Mouse (Mus musculus) C2C12 (cell line): ENCODE results near the gene Bcas3. TPM values are rescaled to one million over a fixed set of nuclear protein-coding genes. Genes with fewer than 3 reads are reported as not detected.

Experiments used
- H3K27me3 ChIP-seq: one replicate; pipeline ENCODE4 v1.6.1; 2011; ENCODE audit not compliant: control insufficient read depth, insufficient read depth, insufficient read length
- H3K36me3 ChIP-seq: one replicate; pipeline ENCODE4 v1.6.1; 2011; ENCODE audit not compliant: control insufficient read depth, insufficient read depth
- H3K4me3 ChIP-seq: one replicate; pipeline ENCODE4 v1.5.1; 2011; ENCODE audit warnings: mild to moderate bottlenecking, control low read depth; ENCODE audit not compliant: poor library complexity, insufficient read depth, severe bottlenecking
- H3K79me2 ChIP-seq: one replicate; pipeline ENCODE4 v1.6.1; 2011; ENCODE audit not compliant: control insufficient read depth, insufficient read depth
- H3K79me3 ChIP-seq: one replicate; pipeline ENCODE4 v1.6.1; 2011; ENCODE audit warnings: low read depth, control low read depth
- H3ac ChIP-seq: one replicate; pipeline ENCODE3; 2011; ENCODE audit warnings: low read depth; ENCODE audit not compliant: control insufficient read depth, insufficient read length
- CEBPB ChIP-seq: IDR thresholded peaks from one replicate; pipeline ENCODE4 v1.6.1; 2011; ENCODE audit warnings: low read depth, mild to moderate bottlenecking, control low read depth, moderate library complexity
- CTCF ChIP-seq: IDR thresholded peaks from one replicate; pipeline ENCODE4 v1.5.1; 2011; ENCODE audit not compliant: control insufficient read depth, insufficient read depth, insufficient read length
- FOSL1 ChIP-seq: IDR thresholded peaks from one replicate; pipeline ENCODE4 v1.8.0; 2011; ENCODE audit warnings: mild to moderate bottlenecking, low read length; ENCODE audit not compliant: poor library complexity, insufficient read depth, severe bottlenecking
- MAX ChIP-seq: IDR thresholded peaks from one replicate; pipeline ENCODE4 v1.6.1; 2011; ENCODE audit warnings: mild to moderate bottlenecking, control low read depth
- MYOD1 ChIP-seq: IDR thresholded peaks from one replicate; pipeline ENCODE4 v1.6.1; 2011; ENCODE audit warnings: low read depth; ENCODE audit not compliant: control insufficient read depth, insufficient read length
- MYOG ChIP-seq: IDR thresholded peaks from one replicate; pipeline ENCODE4 v1.6.1; 2011; ENCODE audit not compliant: control insufficient read depth, insufficient read length; ENCODE audit errors: extremely low read depth
- USF1 ChIP-seq: IDR thresholded peaks from one replicate; pipeline ENCODE4 v1.6.1; 2011; ENCODE audit warnings: low read depth, mild to moderate bottlenecking, control low read depth, moderate library complexity
- polyA plus RNA-seq: library from polyadenylated mRNA; unstranded; fragments of >200 nt; fragmentation: generic; extraction: Trizol; gene quantifications from one replicate; pipeline ENCODE4 v1.2.1, GENCODE M21; 2012; ENCODE audit warnings: missing spikeins

The Bcas3 gene
- polyA plus RNA-seq, 1 experiment: 11.1 TPM

DNA sequence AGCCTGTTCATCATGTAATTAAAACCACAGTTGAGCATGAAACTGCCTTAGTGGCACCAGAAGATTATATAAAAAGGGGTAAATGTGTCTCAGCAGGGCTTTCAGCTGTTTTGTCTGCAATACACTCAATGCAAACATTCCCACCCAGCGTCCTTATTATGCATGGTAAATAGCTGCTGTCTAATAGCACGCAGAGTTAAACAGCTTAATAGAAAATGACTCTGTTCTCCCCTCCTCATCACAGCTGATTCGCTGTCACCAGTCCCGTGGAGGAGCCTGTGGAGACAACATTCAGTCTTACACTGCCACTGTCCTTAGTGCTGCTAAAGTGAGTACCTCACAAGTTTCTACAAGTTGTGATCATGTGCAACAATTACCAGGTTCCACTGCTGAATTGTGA is 117.5 kb downstream of the Bcas3 start:
- TF ChIP-seq FOSL1 (no peak), CTCF (no peak), MYOG (no peak), MYOD1 (no peak), MAX (no peak), USF1 (no peak), CEBPB (no peak)
- H3K4me3 ChIP-seq: no peak overlapping the region
- no peaks in the 10 kb centered on the region for H3K27me3 ChIP-seq
- no peaks in the 10 kb centered on the region for H3K79me2 ChIP-seq
- no peak overlapping the region for H3ac ChIP-seq
- no peaks in the 10 kb centered on the region for H3K36me3 ChIP-seq
- H3K79me3 ChIP-seq: no peaks in the 10 kb centered on the region

GRCm38 (mm10) chr11:85474326-85474725 is 121.4 kb downstream of the Bcas3 start:
- Histone ChIP-seq H3ac (no peak overlapping the region), H3K36me3 (no peaks in the 10 kb centered on the region), H3K4me3 (no peak overlapping the region), H3K27me3 (no peaks in the 10 kb centered on the region), H3K79me3 (no peaks in the 10 kb centered on the region), H3K79me2 (no peaks in the 10 kb centered on the region)
- TF ChIP-seq MAX: no peak
- no peak for TF ChIP-seq CEBPB
- no peak for TF ChIP-seq MYOD1
- TF ChIP-seq USF1: no peak
- TF ChIP-seq FOSL1: no peak
- TF ChIP-seq CTCF: no peak
- no peak for TF ChIP-seq MYOG

DNA sequence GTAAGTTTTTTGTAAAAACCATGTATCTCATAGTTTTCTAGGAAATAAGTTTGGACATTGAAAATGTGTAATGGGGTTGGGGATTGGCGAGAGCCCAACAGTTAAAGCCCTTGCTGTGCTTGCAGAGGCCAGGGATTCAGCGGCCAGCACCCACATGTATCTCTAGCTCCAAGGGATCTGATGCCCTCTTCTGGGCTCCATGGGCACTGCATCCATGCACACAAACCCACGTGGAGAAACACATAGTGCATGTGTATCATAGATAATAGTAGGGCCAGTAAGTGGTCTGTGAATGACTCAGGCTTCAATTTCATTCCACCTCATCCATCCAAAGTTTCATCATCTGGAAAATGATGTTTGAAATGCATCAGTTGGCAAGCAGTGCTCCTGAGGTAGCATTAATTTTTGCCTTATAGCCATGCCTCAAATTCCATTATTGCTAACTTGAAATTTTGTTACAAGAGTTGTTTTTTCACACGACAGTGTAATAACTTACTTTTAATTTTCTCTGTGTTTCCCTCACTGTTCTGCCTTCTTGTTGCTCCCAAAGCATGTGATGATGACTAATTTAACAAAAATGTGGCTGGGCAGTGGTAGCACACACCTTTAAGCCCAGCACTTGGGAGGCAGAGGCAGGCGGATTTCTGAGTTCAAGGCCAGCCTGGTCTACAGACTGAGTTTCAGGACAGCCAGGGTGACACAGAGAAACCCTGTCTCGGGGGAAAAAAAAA is 129.9 kb downstream of the Bcas3 start:
- TF ChIP-seq CEBPB (no peak), MAX (no peak), USF1 (no peak), MYOG (no peak), FOSL1 (no peak), CTCF (no peak), MYOD1 (no peak)
- no peaks in the 10 kb centered on the region for H3K79me2 ChIP-seq
- no peak overlapping the region for H3K4me3 ChIP-seq
- no peak overlapping the region for H3ac ChIP-seq
- H3K79me3 ChIP-seq: no peaks in the 10 kb centered on the region
- H3K27me3 ChIP-seq: no peaks in the 10 kb centered on the region
- no peaks in the 10 kb centered on the region for H3K36me3 ChIP-seq

GRCm38 (mm10) chr11:85485197-85485940 is 132.4 kb downstream of the Bcas3 start:
- Histone ChIP-seq H3K4me3 (no peak overlapping the region), H3ac (no peak overlapping the region), H3K79me2 (no peaks in the 10 kb centered on the region), H3K36me3 (no peaks in the 10 kb centered on the region), H3K27me3 (no peaks in the 10 kb centered on the region), H3K79me3 (no peaks in the 10 kb centered on the region)
- TF ChIP-seq USF1 (no peak), FOSL1 (no peak), CEBPB (no peak), MYOD1 (no peak), MYOG (no peak), CTCF (no peak), MAX (no peak)

GRCm38 (mm10) chr11:85487501-85487900 is 134.5 kb downstream of the Bcas3 start:
- Histone ChIP-seq H3K79me3 (no peaks in the 10 kb centered on the region), H3K79me2 (no peaks in the 10 kb centered on the region), H3K36me3 (no peaks in the 10 kb centered on the region)

More at GRCm38 (mm10) chr11:85487501-85487900, 134.5 kb downstream of the Bcas3 start:
- H3K27me3 ChIP-seq: no peaks in the 10 kb centered on the region
- H3ac ChIP-seq: no peak overlapping the region
- H3K4me3 ChIP-seq: no peak overlapping the region
- TF ChIP-seq MYOG (no peak), FOSL1 (no peak), MYOD1 (no peak), CTCF (no peak), USF1 (no peak), CEBPB (no peak), MAX (no peak)
